Mouse (Mus musculus): ENCODE data around the gene Vmn2r22.
"Not testable (repeated sequence)": the region's sequence is repeated elsewhere in the genome, so short reads cannot be mapped to it uniquely, and the experiment has no call there.

The Vmn2r22 gene

GRCm38 (mm10) chr6:123650625-123651024 lies at the start of gene Vmn2r22:
Vmn2r22 (minus strand) TSS chr6:123650725.
- in situ Hi-C loops (cut with MboI, MseI) = not testable (repeated sequence)

DNA sequence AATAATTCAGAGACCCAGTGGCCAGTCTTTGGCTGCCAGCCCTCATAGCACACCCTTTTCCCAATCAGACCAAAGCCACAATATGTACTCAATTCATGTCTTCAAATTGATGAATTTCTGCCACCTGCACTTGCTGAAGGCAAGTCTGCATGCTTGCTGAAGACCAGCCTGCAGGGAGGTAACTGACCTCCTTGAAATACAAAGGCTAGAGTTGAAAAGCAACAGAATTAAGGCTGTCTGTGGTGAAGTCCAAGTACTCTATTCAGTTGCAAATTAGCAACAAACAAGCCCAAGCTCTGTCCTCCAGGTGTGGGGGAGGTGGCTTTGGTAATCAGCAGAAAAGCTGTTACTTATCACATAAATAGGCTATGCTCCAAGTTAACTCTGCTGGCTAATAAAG lies 46.7 kb upstream of the Vmn2r22 start:
- in situ Hi-C loops (cut with MboI, MseI) = no loop called here

GRCm38 (mm10) chr6:123696639-123697038 lies 46.1 kb upstream of the Vmn2r22 start:
- in situ Hi-C loops (cut with MboI, MseI) = not testable (repeated sequence)

DNA sequence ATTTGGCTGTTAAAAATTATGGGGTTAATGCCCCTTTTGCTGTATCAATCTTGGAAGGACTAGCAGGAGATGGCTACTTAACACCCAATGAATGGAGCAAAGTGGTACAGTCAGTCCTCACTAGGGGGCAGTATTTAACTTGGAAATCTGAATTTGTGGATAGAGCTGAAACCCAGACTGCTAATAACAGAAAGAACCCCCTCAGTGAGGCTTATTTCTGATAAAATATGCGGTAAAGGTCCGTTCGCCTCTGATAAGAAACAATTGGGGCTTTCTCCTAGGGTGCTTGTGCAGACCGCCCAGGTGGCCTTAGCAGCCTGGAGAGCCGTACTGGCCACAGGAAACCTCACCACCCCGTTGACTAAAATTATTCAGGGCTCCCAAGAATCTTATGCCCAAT lies 6.5 kb upstream of the Vmn2r22 start:
- in situ Hi-C loops (cut with MboI, MseI) = no loop called here

GRCm38 (mm10) chr6:123639394-123639793 lies 11.1 kb downstream of the Vmn2r22 start:
- in situ Hi-C loops (cut with MboI, MseI) = loop anchor here (5.0 kb wide), 2 partner anchors 127 to 232 kb away; no protein-coding TSS in a partner anchor

DNA sequence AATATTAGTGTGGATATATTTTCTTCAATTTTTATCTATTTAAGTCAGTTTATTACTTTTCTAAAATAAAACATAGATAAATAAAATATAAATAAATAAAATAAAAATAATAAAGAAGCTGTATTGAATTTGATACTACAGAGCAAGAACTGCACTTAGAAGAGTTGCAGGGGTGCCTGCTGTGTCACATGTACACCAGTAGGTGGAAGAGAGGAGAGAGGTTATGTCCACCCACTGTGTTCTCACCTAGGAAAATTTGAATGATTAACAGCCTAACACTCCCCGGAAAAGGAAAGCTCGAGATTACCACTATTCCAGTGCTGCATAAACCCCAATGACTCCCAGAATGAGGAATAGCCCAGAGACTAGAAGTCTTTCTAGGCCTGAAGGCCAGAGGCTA lies 26.7 kb downstream of the Vmn2r22 start:
- in situ Hi-C loops (cut with MboI, MseI) = not testable (repeated sequence)

- in situ Hi-C loops (cut with MboI, MseI) = not testable (repeated sequence)
Measured at GRCm38 (mm10) chr6:123588368-123588767, 62.2 kb downstream of the Vmn2r22 start.

- in situ Hi-C loops (cut with MboI, MseI) = not testable (repeated sequence)
Measured at GRCm38 (mm10) chr6:123587796-123588328, 62.7 kb downstream of the Vmn2r22 start.

DNA sequence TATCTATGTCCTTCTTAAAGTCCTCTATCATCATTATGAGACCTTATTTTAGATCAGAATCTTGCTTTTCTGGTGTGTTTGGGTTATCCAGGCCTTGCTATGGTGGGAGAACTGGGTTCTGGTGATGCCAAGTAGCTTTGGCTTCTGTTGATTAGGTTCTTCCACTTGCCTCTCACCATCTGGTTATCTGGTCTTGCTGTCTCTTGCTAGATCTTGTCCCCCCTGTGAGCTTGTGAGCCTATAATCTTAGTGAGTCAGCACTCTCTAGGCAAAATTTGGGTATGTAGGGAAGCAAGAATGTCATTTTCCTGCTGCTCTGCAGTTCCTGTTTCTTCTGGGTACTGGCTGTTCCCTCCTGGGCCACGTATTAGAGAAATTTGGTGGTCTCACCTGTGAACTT lies 66.5 kb downstream of the Vmn2r22 start:
- in situ Hi-C loops (cut with MboI, MseI) = not testable (repeated sequence)

DNA sequence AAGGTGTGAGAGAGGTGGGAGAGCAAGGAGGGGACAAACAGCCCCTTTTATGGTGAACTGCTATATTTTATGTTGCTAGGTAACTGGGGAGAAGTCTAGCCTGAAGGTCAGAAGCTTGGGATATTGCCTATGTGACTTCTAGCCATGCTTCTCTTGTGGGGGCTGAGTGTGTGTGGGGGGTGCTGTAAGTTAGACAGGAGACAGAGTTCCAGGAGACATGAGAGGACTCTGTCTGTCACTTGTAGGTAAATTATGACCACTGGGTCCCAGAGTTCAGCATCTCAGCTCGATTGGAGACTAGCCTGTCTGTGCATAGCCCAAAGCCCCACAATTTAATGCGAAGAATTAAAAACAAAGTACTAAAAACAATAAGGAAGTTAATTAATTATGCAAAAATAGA lies 75.8 kb downstream of the Vmn2r22 start:
- in situ Hi-C loops (cut with MboI, MseI) = not testable (repeated sequence)
